Mouse (Mus musculus) right cerebral cortex, postnatal 10 days (tissue): ENCODE results near the gene Gfra1.

Experiments used
- DNase-seq, 2 experiments: peaks; one replicate each; pipeline ENCODE4 v3.0.0; 2021; ENCODE audit warnings: low spot score in 2 of 2

The Gfra1 gene

DNA sequence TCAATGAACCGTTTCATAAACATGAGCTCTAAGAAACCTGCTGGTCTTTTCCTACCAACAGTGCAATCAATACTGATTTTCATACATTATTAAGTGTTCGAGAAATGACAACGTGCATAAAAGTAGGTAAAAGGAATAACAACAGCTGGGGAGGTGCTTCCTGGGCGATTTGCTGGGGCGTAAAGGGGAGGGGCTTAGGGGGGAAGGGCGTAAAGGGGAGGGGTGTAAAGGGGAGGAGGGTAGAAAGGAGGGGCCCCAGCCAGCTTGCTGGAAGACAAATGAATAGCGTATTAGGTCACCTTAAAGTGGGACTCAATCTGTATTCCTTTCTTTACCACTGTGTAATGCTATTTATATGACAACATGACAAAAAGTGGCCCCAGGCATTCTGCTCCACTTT is 13.9 kb downstream of the Gfra1 start:
- no peak for DNase-seq

DNA sequence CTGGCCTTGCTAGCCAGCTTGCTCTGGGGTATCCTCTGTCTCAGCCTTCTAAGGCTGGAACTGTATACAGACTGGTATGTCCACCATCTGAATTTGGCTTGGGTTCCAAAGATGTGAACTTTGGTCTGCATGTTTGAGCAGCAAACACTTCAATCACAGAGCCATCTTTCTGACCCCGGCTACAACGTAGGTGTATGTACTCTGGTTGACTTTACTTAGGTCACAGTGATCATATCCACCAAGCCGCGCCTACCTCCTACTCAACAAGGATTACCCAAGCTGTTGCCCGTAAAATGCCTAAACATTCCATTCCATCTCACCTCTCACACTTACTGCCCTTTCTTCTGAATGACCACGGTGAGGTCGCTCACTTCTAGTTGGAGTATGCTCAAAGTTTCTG is 14.5 kb downstream of the Gfra1 start:
- DNase-seq: no peak

DNA sequence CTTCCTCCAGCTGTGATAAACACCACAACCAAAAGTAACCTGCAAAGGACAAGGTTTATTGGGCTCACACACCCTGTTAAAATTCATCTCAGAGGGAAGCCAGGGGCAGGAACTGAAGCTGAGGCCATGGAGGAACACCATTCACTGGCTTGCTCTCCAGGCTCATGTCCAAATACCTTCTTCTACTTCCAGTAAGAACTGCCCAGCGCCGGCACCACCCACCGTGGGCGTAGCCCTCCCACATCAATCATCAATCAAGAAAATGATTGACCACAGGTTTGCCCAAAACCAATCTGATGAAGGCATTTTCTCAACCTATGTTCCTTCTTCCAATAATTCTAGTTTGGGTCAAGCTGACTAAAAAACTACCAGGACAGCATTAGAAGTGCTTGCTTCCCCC is 16.9 kb downstream of the Gfra1 start:
- DNase-seq: no peak

DNA sequence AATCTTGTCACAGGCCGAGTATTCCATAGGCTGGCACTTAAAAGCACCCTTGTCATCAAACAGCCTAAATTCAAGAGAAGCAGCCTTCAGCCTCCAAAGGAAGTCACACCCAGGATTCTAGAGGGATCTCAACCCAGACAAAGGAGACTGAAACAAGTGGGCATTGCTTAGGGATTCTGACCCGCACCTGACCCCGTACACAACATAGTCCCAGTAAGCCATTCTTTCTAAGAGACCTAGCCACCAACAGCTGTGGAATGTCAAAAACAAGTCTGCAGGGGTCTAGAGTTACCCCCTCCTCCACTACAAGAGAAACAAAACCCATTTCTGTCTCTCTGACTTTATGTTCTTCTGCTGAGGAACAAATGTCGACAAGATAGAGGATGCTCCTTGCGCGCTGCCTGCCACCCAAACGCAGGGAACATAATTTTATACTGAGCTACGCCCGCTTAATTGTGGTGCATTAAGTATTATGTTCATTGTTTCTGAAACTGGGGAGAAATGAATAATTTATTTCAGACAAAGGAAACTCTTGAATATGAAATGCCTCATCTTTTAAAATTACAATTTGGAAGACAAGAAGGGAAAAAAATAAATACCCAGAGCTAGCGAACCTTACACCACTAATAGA is 18.2 kb downstream of the Gfra1 start:
- DNase-seq: no peak

DNA sequence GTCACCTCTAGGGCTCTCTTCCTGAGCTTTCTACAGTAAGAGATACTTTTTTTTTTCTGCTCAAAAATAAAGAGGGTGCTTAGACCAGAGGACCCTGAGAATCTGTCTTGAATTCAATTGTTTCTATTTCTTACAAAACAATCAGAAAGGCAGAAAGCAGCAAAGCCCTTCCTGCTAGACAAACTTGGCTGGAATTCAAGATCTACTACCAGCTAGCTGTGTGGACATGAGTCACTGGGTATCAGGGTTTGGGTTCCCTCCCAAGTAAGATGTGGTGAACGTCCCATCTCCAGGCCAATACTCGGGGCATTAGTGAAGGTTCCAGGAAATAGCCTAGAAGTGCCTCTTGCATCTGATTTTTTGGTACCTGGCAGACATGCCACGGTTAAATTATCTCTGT is 18.8 kb downstream of the Gfra1 start:
- no peak for DNase-seq

DNA sequence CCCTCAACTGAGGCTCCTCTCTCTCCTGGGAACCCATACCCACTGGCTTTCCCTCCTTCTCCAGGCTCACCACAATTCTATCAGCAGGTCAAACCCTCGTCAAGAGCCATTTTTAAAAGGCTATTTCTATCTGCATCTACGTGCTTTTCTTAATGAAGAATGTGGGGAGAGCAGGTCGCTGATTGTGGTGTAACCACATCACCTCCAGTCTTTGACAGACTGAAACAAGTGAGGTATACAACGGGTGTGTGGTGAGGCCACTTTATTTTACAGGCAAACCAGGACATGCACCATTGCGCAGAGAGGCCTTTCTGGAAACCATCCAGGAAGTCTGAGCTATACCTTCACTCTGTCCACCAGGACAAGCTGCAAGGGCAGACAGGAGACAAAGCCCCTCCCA is 19.8 kb downstream of the Gfra1 start:
- no peak for DNase-seq

DNA sequence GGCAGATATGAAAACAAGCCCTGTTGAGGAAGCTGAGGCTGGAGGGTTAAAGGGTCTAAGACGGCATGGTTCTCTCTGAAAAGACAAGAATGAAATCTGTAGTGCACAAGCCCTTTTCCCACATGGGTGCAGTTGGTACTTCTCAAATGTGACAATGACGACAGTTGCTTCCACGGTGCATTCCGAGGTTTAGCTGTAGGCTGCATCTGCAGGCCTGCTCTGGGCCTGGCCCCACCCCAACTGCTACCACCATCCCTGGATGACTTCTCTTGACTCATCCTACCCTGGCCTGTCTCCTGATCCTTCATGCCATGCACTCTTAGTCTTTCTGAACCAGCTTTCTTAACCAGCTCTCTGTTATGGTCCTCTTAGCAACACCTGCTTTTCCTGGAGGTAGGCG is 22.9 kb downstream of the Gfra1 start:
- DNase-seq: no peak

DNA sequence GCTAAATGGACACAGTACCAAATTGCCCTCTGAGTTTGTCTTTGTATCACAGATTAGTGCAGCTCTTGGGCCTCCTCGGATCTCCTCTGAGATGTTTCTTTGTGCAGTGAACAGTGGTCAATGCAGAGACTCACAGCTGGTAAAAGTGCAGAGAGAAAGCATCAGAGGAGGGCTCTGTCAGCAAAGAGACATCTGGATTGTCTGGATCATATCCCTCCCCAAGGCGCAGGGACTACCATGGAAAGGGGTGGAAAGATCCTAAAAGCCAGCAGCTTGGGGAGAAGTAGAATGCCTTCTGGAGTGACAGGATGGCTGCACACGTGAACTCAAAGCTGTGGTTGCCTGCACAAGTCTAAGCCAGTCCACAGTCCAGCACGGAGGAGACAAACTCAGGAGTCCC is 27.2 kb downstream of the Gfra1 start:
- no peak for DNase-seq

DNA sequence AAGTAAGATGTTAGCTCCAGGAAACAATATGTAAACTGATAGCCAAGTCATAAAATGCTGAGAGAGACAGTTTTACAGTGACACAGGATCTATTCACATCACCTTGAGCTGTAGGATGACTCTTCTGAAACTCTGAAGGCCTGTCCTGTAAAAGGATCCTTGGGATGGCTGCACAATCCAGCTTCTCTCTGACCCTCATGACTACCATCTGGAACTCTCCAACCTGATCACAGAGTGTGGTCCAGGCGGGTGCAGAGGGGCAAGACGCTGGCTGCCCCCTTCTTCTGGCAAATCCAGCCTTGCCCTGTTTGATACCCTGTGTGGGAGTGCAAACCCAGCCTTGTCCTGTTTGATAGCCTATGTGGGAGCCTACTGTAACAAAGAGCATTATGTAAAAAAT is 28.4 kb downstream of the Gfra1 start:
- DNase-seq: no peak

DNA sequence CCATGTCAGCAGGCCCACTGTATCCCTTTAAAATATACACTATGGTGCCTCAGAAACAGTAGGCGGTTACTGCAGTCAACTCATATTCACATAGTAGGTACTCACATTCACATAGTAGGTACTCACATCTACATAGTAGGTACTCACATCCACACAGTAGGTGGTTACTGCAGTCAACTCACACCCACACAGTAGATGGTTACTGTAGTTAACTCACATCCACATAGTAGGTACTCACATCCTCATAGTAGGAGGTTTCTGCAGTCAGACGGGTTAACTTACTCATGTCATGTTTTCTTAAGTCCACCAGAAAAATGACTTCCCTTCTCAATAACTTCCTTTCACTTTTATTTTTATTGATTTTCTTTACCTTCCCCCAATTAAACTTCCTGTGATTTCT is 30.8 kb downstream of the Gfra1 start:
- DNase-seq: no peak

DNA sequence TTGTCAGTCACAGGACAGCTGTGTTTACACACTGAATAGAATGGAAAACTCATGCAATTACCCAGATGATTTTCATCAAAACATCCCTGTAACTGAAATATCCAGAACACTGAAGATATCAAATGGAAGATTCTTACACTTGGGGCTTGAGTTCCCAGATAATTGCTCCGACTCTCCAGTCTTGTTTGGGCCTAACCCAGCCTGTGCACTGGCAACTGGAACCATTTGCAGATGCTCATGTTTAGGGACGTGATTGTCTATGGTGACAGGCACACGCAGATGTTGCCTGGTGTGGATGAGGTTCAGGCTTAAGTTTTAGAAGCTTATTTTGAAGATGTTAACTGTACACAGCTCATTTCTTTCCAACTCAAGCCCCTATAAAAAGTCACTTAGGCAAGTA is 31.5 kb downstream of the Gfra1 start:
- DNase-seq: no peak

DNA sequence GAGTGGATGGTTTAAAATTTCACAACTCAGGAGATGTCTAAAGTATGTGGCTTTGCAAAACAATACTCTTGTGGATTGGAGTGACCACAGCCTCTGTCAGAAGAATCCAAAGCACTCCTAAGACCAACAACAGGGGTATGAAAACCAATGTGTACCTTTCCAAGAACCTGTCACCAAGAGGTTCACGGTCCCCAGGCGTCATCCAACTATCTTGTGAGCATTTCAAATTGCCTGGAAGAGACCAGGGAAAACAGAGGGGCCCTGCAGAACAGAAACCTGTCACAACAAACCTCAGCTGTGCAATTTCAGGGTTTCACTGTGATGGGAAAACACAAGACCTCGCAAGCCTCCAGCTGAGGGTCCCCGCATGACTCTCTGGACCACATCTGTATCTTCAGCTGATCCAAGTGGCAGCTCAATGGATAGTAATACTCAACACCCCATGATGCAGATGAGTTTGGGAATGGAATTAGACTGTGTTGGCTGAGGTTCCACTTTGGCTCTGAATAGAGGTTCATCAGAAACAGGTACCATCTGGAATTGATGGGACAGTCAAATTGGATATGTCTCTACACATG is 32.7 kb downstream of the Gfra1 start:
- no peak for DNase-seq

DNA sequence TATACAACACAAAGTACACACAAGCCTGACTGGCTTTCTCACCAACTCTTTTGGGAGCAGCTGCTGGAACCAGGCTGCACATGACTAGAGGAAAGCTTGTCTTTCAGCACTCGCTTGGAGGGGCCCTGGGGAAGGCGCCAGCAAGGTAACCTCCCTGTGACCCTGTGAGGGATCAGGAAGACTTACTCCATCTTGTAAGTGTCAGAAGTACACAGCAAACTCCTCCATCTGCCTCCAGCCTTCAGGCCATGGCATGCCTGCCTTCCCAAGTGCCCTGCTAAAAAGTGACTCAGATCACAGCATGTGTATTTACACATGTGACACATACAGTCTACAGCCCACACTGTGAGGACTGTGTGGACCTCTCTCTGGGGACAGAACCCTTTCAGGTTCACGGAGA is 36.0 kb downstream of the Gfra1 start:
- DNase-seq: no peak

DNA sequence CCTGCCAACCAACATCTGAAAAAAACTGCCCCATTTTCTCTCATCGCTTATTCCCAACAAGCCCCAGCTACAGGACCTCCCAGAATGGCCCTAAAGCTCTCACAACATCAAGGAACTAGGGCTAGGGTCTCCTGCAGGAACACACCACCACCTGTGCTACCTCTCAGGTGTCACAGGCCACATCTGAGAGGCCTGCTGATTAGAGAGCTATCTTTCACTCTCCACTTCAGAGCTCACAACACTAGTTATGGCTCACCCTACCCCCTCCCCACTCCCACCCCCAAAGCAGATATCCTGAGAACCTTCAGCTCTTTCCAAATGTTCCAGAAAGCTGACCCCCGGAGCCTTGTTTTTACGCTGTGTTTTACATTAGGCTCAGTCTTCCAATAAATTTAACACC is 36.4 kb downstream of the Gfra1 start:
- DNase-seq: no peak

DNA sequence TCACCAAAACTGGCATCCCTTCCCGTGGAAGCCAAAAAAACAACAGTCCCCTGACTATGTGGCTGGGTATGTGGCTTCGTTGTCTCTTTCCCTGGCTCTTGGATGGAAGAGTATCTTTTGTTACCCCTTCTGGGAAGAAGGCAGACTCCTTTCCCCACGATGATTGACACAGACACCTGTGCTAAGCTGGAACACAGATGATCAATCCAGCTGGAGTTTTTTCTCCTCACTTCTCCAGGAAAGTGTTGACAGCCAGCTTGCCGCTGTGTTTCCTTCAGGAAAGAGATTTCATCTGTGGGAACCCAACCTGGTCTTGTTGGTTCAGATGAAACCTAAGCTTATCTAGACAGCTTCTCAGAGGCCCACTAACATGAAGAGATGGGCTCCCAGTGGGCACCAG is 40.5 kb downstream of the Gfra1 start:
- no peak for DNase-seq

DNA sequence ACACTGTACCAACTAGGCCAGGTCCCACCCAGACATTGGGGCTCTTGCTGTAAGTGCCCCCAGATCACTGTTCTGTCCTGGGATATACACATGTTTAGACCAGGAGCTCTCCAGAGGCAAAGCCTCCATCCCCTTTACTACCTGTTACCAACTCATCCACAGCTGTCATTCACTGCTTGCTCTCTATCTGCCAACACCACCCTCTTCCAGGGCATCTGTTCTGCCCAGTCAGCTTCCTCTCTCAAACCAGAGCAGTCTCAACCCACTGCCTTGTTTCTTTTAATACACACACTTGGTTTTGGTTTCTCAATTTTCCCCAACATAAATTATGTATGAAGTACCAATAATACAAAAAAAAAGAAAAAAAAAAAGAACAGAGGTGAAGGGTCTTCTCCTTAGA is 41.0 kb downstream of the Gfra1 start:
- no peak for DNase-seq

DNA sequence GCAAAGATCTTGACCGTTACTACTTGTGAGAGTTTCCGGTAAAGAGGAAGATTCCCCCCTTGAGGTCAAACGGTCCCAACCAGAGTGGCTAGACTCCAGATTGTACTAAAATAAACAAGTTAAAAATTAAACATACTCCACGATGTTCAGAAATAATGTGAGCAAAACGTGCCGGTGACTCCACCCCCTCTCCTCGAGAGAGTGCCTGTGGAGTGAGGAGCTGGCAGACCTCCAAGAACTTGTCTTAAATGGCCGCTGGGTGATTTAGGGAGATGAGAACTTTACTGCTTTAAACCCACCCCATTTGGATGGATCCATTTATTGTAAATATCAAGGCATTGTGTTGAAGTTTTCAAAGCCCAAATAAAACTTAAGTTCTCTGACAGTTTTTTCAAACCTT is 42.4 kb downstream of the Gfra1 start:
- peak; percentile 37 to 52 for DNase-seq

DNA sequence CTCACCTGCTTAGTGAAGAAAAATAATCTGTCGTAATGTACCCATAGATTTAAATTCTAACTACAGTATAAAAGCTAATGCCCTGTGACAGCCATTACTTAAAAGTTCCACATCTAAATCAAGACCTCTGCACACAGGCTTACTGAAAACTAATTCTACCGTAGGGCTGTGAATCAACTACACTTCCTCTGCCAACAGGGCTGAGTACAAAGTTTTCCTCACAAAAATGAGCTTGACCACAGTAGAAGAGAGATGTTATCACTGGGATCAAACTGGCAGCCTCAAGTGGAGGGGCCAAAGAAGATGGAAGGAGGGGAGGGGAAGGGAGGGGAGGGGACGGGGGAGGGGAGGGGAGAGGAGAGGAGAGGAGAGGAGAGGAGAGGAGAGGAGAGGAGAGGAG is 42.9 kb downstream of the Gfra1 start:
- DNase-seq: no peak

DNA sequence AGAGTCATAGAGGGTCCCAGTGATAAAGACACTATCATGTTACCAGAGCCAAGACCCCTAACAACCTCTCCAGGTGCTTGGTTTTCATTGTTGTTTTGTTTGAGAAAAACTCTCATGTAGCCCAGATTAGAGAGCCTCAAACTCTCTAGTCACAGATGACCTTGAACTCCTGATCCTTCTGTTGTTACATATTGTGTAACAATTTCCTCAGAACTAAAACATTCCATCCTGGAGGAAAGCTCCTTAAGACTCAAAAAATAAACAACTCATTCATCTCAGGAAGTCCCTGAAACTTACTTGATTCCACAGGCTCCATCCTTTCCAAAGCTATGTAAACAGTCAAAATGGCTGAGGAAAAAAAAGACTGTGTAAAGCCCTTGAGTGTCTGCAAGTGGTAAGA is 49.0 kb downstream of the Gfra1 start:
- DNase-seq: no peak

DNA sequence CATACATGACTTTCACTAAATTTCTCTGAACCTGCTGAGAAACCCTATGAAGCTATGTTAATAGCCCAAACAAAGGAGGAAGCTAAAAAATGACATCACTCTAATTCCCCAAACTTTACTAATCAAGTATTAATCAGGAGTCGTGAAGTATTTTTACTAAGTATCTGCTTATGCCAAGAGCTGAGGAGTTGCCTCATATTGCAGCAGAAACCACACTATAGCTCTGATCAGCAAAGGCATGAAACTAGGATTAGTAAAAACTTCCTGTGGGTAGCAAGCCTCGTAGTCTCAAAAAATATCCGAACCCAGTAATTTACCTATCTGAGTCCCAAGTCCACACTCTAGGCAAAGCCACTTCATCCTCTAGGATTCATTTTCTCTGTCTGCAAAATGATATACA is 55.5 kb downstream of the Gfra1 start:
- DNase-seq: no peak

DNA sequence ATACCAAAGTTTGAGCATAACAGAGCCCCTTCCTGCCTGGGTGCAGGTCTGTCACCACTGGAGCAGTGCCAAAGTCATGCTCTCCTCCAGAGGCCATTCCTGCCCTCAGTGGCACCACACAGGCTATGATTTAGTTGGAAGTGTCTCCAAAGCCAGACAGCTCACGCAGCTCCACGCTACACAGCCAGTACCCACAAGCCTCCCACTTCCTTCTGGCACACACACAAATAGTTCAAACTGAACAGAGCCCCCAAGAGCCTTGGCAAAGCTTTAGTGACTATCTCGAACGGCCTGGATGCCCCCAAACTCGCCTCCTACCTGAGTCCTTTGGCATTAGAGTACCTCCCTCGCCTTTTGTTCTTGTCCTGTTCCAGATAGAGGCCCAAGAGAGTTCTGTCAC is 56.5 kb downstream of the Gfra1 start:
- no peak for DNase-seq

DNA sequence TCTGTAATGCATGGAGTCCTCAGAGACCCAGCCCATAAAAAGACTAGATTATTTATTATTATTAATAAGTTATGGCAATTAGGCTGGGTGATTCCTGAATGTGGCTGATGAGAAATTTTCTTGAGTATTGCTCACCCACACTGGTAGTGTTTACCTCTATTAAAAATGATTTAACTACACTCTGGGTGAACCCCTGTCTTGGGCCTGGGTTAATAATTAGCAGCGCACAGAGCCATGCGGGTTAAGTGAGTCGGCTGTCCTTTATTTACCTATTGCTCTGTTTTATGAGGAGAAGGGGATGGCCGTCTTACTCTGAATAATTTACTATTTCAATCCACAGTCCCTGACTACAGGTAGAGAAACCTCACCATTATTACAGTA is 59.1 kb downstream of the Gfra1 start:
- no peak for DNase-seq

DNA sequence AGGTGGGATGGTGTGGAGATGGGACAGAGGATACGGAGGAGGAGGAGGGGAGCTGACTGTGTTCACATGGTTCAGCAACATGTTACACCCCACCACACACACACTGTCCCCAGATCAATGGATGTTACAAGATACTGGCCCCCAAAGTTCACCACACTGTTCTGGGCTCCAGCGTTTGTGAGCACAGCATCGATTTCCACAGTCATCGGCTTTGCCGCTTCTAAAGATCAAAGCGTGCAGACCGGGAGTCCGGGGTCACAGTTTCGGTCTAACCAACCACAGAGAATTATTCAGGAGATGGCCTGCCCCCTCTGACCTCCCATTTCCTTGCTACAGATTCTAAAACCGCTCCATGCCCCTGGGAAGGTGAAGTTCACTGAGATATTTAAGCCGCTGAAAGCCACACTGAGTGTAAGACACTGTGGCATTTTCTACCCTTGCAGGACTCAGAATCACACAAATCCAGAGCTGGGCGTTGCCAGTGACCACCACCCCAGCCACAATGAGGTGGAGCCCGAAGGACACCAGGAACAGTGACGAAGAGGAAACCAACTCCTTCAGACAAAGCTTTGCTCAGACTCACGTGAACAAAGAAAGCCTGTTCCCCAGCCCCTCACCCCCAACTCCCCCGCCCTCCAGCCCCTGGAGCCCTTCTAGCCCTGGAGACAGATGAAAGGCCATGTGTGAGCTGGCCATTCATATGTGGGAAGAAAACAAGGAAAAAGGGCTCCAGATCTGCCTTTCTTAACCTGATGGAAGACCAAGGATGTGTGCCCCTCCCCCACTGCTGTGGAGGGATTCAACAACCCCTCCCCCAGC is 59.7 kb downstream of the Gfra1 start:
- DNase-seq: no peak

DNA sequence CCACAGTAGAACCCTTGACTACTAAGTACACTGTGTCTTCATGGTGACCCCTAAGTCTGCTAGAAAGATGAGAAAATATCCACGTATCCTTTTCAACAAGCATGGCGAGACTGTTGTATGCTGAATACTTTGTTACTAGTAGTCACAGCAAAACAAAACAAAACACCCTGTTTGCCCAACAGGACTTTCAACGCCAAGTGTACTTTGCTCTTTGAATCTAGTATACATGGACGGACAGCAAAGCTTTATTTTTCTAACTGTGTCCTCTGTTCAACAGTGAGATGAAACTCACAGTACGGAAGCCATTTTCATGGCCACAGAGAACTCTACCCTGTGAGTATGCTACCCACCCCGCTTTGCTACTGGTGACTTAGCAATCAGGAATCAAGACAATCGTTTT is 62.6 kb downstream of the Gfra1 start:
- DNase-seq: no peak
